Mouse (Mus musculus) embryonic facial prominence, embryonic 14.5 days (tissue): ENCODE measurements around the gene Map3k7. TPM values are rescaled to one million over a fixed set of nuclear protein-coding genes. Genes with fewer than 3 reads are reported as not detected.

Experiments
- ATAC-seq: fragments of 200-750 bp; cut with Nextera tagmentation; 2 replicates; pipeline ENCODE4 v1.8.0; 2017; ENCODE audit warnings: low read depth, moderate number of reproducible peaks, moderate TSS enrichment
- DNase-seq: peaks from one replicate; pipeline ENCODE4 v3.0.0-alpha.2; 2015; ENCODE audit warnings: low spot score
- H3K27ac ChIP-seq: fragments of 300-500 bp; sonication (generic); replicated peaks from 2 replicates; pipeline ENCODE4 v1.5.1; 2014; ENCODE audit warnings: low read depth, mild to moderate bottlenecking, low read length, moderate library complexity
- H3K27me3 ChIP-seq: fragments of 300-500 bp; sonication (generic); replicated peaks from 2 replicates; pipeline ENCODE4 v1.6.1; 2014; ENCODE audit warnings: low read length; ENCODE audit not compliant: control insufficient read depth, insufficient read depth
- H3K36me3 ChIP-seq: fragments of 300-500 bp; sonication (generic); 2 replicates; pipeline ENCODE4 v1.6.1; 2014; ENCODE audit warnings: low read length, mixed read lengths; ENCODE audit not compliant: control insufficient read depth, insufficient read depth
- H3K4me1 ChIP-seq: fragments of 300-500 bp; sonication (generic); 2 replicates; pipeline ENCODE4 v1.6.1; 2014; ENCODE audit warnings: antibody characterized with exemption, low read length; ENCODE audit not compliant: control insufficient read depth, insufficient read depth
- H3K4me2 ChIP-seq: fragments of 300-500 bp; sonication (generic); 2 replicates; pipeline ENCODE4 v1.6.1; 2014; ENCODE audit warnings: low read depth, mild to moderate bottlenecking, low read length, moderate library complexity, mixed read lengths
- H3K4me3 ChIP-seq: fragments of 300-500 bp; sonication (generic); 2 replicates; pipeline ENCODE4 v1.5.1; 2014; ENCODE audit warnings: low read depth, mild to moderate bottlenecking, low read length
- H3K9ac ChIP-seq: fragments of 300-500 bp; sonication (generic); 2 replicates; pipeline ENCODE4 v1.6.1; 2014; ENCODE audit warnings: low read depth, mild to moderate bottlenecking, low read length, moderate library complexity, mixed read lengths
- H3K9me3 ChIP-seq: fragments of 300-500 bp; sonication (generic); 2 replicates; pipeline ENCODE4 v1.6.1; 2016; ENCODE audit warnings: low read length; ENCODE audit not compliant: control insufficient read depth
- WGBS: fragments of 180-500 bp; shearing (Covaris S2); extraction: QIAGEN DNeasy Blood & Tissue Kit; methylation state at CpG from one replicate; pipeline ENCODE4 v1.1.7; 2014; 5-methylcytosine and 5-hydroxymethylcytosine counted together
- polyA plus RNA-seq: library from polyadenylated mRNA; unstranded; fragments of >200 nt; fragmentation: Nextera tagmentation; extraction: Ambion mirVana; gene quantifications from 2 replicates; pipeline ENCODE4 v1.2.1, GENCODE M21; 2014

Gene Map3k7
- 42.6 and 43.8 TPM in 2 replicates for polyA plus RNA-seq

DNA sequence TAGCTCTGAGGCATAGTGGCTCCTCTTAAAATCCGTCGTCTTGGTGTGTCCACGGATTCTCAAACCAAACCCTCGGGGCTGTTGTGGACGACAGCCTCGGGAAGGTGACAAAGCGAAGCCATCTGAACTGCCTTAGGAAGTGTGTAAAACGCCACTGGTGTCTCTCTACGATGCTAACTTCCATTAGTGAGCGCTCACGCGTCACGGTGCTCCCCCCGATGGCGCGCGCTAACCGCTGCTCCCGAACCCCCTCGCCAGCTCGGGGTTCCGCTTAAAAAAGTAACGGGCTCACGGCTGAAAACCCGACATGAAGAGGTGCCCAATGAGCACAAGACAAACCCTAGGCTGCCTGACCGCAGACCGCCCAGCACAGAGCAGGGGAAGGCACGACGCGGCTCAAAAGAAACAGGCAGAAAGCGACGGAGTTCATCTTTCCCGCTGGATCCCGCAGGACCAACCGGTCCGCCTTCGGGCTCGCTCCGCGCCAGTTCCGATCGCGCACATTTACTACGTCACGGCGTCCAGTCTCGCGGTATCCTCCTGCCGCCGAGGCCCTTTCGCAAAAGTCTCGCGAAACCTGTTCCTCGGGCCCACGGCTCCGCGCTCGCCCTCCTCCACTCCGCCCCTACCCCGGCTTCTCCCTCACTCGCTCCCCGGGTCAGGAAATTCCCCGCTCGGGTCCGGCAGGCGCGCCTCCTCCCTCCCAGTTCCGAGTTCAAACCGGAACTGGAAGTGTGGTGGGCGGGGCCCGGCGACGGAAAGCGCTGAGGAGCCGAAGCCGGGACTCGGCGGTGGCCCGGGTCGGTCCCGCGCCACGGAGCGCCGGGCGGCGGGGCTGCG, at the start of gene Map3k7:
TSS of gene Map3k7 (plus strand) at position 744 of the 840 bp plus-strand sequence.
- peak; percentile 96 for ATAC-seq

DNA sequence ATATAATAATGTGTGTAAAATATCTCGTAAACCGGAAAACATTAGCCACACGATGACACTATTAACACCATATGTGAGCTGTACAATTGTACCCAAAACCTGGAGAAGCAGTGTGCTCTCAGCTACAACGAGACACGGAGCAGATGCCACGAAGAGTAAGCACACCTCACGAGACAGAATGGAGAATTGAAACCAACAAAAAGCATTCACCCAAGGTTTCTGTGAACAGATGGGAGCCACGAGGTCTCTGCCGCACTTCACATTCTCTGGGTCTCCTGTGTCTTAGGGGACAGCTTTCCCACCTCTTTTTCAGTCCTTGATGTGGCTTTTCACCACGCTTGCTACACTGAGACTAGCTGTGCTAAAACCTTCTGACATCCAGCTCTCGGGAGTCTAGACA, 48.8 kb upstream of the Map3k7 start:
- ATAC-seq (no peak), DNase-seq (no peak)
- H3K9me3 ChIP-seq, result no peaks in the 10 kb centered on the region
- no peak overlapping the region for H3K27ac ChIP-seq
- WGBS, result 55% methylated on average over 11 of the region's 11 CpGs
- no peak overlapping the region for H3K4me3 ChIP-seq
- H3K4me1 ChIP-seq, result no peaks in the 10 kb centered on the region
- H3K36me3 ChIP-seq, result no peaks in the 10 kb centered on the region
- no peak overlapping the region for H3K9ac ChIP-seq
- peak overlapping the region; percentile 7; the same call in 1 of the 2 replicates for H3K4me2 ChIP-seq
- no peaks in the 10 kb centered on the region for H3K27me3 ChIP-seq

More for the DNA sequence above, at the start of gene Map3k7:
- WGBS, result under 1% methylated on average over 52 of the region's 88 CpGs
- Histone ChIP-seq H3K27ac (peak within 1 kb of the TSS; percentile 99), H3K36me3 (no peaks in the 10 kb centered on the region), H3K9ac (peak within 1 kb of the TSS; percentile 93), H3K4me2 (peak within 1 kb of the TSS; percentile 83), H3K9me3 (no peaks in the 10 kb centered on the region), H3K4me3 (peak within 1 kb of the TSS; percentile 88), H3K4me1 (peaks cover 20% of the 10 kb centered on the region; the same call in 1 of the 2 replicates), H3K27me3 (no peaks in the 10 kb centered on the region)
- DNase-seq, result peak; percentile 96

DNA sequence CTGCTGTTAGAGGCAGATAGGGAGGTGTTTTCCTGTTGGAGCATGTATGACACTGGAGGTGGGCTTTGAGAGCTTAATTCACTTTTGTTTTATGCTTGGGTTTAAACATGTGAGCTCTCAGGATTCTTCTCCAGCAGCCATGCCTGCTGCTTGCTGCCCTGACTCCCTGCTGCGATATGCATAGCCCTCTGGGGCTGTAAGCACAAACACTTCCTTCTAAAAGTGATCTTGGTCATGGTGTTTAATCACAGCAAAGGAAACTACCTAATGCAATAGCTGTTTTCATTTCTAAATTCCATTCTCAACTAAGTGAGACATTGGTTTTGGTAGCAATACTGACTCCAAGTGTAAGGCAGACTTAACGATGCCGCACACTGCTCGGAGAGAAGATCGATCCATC, 45.2 kb upstream of the Map3k7 start:
- WGBS, result 87% methylated on average over 5 of the region's 5 CpGs
- ATAC-seq (no peak), DNase-seq (no peak)
- no peak overlapping the region for H3K27ac ChIP-seq
- H3K4me1 ChIP-seq, result no peaks in the 10 kb centered on the region
- H3K27me3 ChIP-seq, result no peaks in the 10 kb centered on the region
- no peaks in the 10 kb centered on the region for H3K9me3 ChIP-seq
- H3K36me3 ChIP-seq, result no peaks in the 10 kb centered on the region
- H3K4me3 ChIP-seq, result no peak overlapping the region
- H3K9ac ChIP-seq, result no peak overlapping the region
- H3K4me2 ChIP-seq, result no peak overlapping the region

DNA sequence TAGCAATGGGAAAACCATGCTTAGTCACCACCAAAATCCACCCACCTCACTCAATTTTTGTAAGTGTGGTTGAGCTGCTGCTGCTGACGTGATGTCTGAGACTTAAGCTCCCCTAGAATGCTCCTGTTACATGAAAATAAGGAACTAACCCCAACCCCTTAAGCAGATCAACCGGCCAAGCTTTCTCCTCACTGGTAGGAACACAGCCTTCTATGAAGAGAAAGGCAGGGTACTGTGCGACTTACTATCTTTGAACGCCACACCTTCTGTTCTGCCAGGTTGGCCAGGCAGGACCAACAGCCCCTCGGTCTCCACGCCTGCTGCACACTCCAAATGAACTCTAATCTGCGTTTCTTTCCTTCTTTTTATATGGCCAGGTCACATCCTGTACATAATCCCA, 41.7 kb upstream of the Map3k7 start:
- Histone ChIP-seq H3K27ac (no peak overlapping the region), H3K27me3 (peaks cover 2% of the 10 kb centered on the region; the same call in 1 of the 2 replicates), H3K9ac (no peak overlapping the region), H3K4me3 (no peak overlapping the region), H3K4me1 (peaks cover 5% of the 10 kb centered on the region; the same call in 1 of the 2 replicates), H3K9me3 (no peaks in the 10 kb centered on the region), H3K36me3 (no peaks in the 10 kb centered on the region), H3K4me2 (no peak overlapping the region)
- WGBS, result 64% methylated on average over 7 of the region's 7 CpGs
- no peak for ATAC-seq
- no peak for DNase-seq

DNA sequence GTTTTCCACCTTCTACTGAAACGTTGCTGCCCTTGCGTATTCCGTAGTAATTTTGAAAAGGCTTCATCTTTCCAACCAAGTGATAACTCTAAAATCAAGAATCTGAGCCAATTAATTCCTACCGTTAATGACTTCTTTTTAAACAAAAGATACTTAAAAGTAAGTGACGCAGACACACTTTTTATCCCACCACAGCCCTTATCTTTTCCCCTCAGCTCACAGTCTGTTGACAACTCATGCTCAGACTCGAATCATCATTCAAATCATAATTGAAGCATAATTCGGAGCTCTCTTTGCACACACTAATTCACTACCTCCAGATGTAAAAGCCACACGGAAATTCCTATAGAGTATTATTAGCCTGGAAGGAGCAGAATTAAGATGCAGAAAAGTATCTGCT, 40.5 kb upstream of the Map3k7 start:
- peaks cover 5% of the 10 kb centered on the region; the same call in 1 of the 2 replicates for H3K4me1 ChIP-seq
- H3K9me3 ChIP-seq, result no peaks in the 10 kb centered on the region
- no peak overlapping the region for H3K9ac ChIP-seq
- no peaks in the 10 kb centered on the region for H3K36me3 ChIP-seq
- DNase-seq (no peak), ATAC-seq (no peak)
- H3K4me2 ChIP-seq, result no peak overlapping the region
- no peak overlapping the region for H3K4me3 ChIP-seq
- H3K27ac ChIP-seq, result no peak overlapping the region
- 50% methylated on average over 8 of the region's 8 CpGs for WGBS
- H3K27me3 ChIP-seq, result peaks cover 4% of the 10 kb centered on the region; the same call in 1 of the 2 replicates

DNA sequence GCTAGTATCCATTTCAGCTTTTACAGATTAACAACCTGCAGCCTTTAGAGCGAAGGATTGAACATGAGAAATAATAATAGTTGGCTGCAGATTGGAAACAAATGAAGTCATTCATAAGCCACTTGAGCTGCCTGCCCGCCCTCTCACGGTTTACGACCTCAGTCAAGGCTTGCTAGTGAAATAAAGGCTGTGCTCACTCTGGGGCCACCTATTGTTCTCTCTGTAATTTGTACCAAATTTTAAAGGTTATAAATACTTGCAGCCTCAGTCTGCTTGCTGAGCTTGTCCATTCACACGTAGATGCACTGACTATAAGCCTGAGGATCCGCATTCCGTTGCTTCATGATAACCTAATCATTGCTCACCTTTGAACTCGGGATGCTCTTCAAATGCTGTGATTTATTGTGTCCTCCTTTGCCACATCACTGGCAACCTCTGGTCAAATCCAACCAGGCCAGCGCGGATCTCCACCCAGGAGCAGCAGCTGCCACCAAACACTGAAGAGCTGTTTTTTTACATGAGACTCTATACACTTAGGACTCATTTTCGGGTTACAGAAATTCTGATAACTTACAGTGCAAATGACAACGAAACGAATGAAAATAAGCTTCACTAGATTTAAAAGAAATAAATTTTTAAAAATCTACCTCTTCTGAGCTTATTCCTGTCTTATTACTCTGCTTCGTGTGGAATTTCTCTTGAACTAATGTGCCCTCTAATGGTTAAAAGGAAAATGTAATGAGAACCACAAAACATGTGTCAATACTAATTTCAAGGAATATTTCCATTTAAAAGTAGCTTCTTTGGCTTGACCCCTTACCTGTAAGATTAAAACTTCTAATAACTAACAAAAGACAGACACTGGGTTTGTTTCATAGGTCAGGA, 39.4 kb upstream of the Map3k7 start:
- no peak overlapping the region for H3K4me2 ChIP-seq
- H3K4me3 ChIP-seq, result no peak overlapping the region
- H3K27me3 ChIP-seq, result peaks cover 4% of the 10 kb centered on the region; the same call in 1 of the 2 replicates
- H3K27ac ChIP-seq, result no peak overlapping the region
- no peak overlapping the region for H3K9ac ChIP-seq
- WGBS, result 42% methylated on average over 14 of the region's 14 CpGs
- H3K36me3 ChIP-seq, result no peaks in the 10 kb centered on the region
- peaks cover 5% of the 10 kb centered on the region; the same call in 1 of the 2 replicates for H3K4me1 ChIP-seq
- DNase-seq, result no peak
- no peak for ATAC-seq
- no peaks in the 10 kb centered on the region for H3K9me3 ChIP-seq

DNA sequence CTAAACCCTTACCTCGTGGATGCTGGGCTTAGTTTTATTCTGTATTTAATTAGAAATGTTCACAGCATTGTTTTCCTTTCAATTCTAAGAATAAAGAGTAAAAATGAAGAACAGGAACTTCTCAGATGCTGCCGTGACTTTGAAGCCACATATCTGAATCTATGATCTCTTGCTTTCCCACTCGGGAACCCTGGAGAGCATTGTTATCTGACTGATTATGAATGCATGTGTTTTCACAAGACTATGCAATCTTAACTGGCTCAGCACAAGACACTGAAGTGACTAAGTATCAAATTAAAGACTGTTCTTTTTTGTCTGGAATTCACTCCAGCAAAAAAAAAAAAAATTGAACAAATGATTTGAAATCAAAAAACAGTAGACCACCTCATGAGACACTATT, 30.7 kb upstream of the Map3k7 start:
- 63% methylated on average over 3 of the region's 3 CpGs for WGBS

DNA sequence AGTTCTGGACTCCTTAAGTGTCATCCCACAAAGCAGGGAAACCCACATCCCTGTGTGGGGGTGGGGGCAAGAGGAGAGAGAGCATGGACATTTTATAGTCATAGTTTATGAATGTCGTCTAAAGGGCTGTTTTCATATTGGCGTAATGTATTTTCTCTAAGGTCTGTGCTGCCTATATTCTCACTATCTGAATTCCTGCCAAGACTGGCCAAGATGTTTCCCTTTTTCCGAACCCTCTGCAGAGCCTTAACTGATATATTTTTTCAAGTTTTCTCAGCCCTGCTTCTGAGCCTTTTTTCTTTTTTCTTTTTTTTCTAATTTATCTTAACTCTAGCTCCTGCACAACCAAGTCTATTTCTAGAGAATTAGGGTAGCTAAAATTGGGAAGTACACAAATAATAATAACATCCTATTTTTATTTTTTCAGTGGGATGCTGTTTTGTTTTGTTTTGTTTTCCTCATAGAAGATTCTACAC, 28.0 kb upstream of the Map3k7 start:
- H3K9me3 ChIP-seq, result no peaks in the 10 kb centered on the region
- H3K4me2 ChIP-seq, result no peak overlapping the region
- DNase-seq (no peak), ATAC-seq (no peak)
- no peaks in the 10 kb centered on the region for H3K27me3 ChIP-seq
- no peak overlapping the region for H3K4me3 ChIP-seq
- no peaks in the 10 kb centered on the region for H3K36me3 ChIP-seq
- peaks cover 11% of the 10 kb centered on the region for H3K4me1 ChIP-seq
- H3K9ac ChIP-seq, result no peak overlapping the region
- 64% methylated on average over 3 of the region's 3 CpGs for WGBS
- no peak overlapping the region for H3K27ac ChIP-seq

More for the DNA sequence above, 30.7 kb upstream of the Map3k7 start:
- DNase-seq, result no peak
- no peaks in the 10 kb centered on the region for H3K9me3 ChIP-seq
- H3K4me2 ChIP-seq, result no peak overlapping the region
- no peak overlapping the region for H3K9ac ChIP-seq
- peaks cover 11% of the 10 kb centered on the region for H3K4me1 ChIP-seq
- H3K27ac ChIP-seq, result no peak overlapping the region
- ATAC-seq, result no peak
- H3K4me3 ChIP-seq, result no peak overlapping the region
- H3K27me3 ChIP-seq, result no peaks in the 10 kb centered on the region
- no peaks in the 10 kb centered on the region for H3K36me3 ChIP-seq
